Mouse (Mus musculus) megakaryocyte, embryonic 14.5 days (primary cell): ENCODE measurements around the gene Hpcal1. TPM values are rescaled to one million over a fixed set of nuclear protein-coding genes. Genes with fewer than 3 reads are reported as not detected.

ENCODE experiments used
- H3K27me3 ChIP-seq: replicated peaks from 2 replicates; pipeline ENCODE3; 2012; ENCODE audit warnings: inconsistent platforms
- H3K36me3 ChIP-seq: replicated peaks from 2 replicates; pipeline ENCODE3; 2012; ENCODE audit warnings: low read length, inconsistent platforms, mixed read lengths
- H3K4me1 ChIP-seq: 2 replicates; pipeline ENCODE4 v1.6.1; 2012; ENCODE audit warnings: inconsistent platforms
- H3K4me3 ChIP-seq: replicated peaks from 2 replicates; pipeline ENCODE3; 2012; ENCODE audit warnings: moderate library complexity, mild to moderate bottlenecking, inconsistent platforms
- H3K9me3 ChIP-seq: 2 replicates; pipeline ENCODE4 v1.6.1; 2012; ENCODE audit warnings: inconsistent platforms
- FLI1 ChIP-seq: IDR thresholded peaks from 2 replicates; pipeline ENCODE4 v1.6.1; 2012; ENCODE audit warnings: low read length, inconsistent platforms, mixed read lengths
- GATA1 ChIP-seq: IDR thresholded peaks from 3 replicates; pipeline ENCODE4 v1.6.1; 2012; ENCODE audit warnings: mixed read lengths, low read length, inconsistent platforms, borderline replicate concordance
- polyA plus RNA-seq: library from polyadenylated mRNA; stranded (reverse); fragments of >175 nt; gene quantifications from 2 replicates; pipeline ENCODE4 v1.2.3, GENCODE M21; 2012; ENCODE audit warnings: low replicate concordance; ENCODE audit not compliant: insufficient read depth

Gene Hpcal1
- polyA plus RNA-seq = 27.1 and 40.6 TPM in 2 replicates

- Histone ChIP-seq H3K36me3 (peaks cover 7% of the 10 kb centered on the region), H3K9me3 (no peaks in the 10 kb centered on the region), H3K27me3 (peaks cover 2% of the 10 kb centered on the region), H3K4me3 (peak within 1 kb of the TSS; percentile 100), H3K4me1 (peaks cover 55% of the 10 kb centered on the region)
- no peak for TF ChIP-seq GATA1
- TF ChIP-seq FLI1 = no peak
Measured at GRCm38 (mm10) chr12:17690564-17691281, at the start of gene Hpcal1. Gene Hpcal1 (plus strand): TSS chr12:17690856.

GRCm38 (mm10) chr12:17641269-17641668 is 49.4 kb upstream of the Hpcal1 start:
- Histone ChIP-seq H3K9me3 (peaks cover under 1% of the 10 kb centered on the region; the same call in 1 of the 2 replicates), H3K4me3 (no peak overlapping the region), H3K4me1 (0 out of 2 replicates have a peak, but pooled peaks cover 3% of the 10 kb centered on the region), H3K27me3 (peaks cover 4% of the 10 kb centered on the region), H3K36me3 (no peaks in the 10 kb centered on the region)
- TF ChIP-seq FLI1 = no peak
- TF ChIP-seq GATA1 = no peak

GRCm38 (mm10) chr12:17644385-17645222 is 46.1 kb upstream of the Hpcal1 start:
- no peak for TF ChIP-seq FLI1
- TF ChIP-seq GATA1 = no peak
- Histone ChIP-seq H3K4me1 (0 out of 2 replicates have a peak, but pooled peaks cover 3% of the 10 kb centered on the region), H3K4me3 (no peak overlapping the region), H3K27me3 (peaks cover 10% of the 10 kb centered on the region), H3K36me3 (no peaks in the 10 kb centered on the region), H3K9me3 (no peaks in the 10 kb centered on the region)

DNA sequence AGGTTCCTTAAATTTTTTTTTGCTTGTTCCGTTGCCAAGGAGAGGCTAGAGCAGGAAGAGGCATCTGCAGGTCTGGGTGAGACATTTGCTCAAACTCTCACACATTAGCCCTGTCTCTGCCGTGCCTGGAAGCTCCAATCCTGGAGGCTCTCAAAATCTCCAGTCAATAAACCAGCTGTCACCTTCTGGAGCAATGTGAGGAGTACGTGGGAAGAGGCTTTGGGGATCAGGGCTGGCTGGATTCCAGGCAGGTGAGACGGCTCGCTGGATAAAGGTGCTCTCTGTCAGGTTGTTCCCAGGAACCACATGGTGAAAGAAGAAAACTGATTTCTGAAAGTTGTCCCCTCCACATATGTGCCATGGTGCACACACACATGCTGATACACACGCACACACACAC is 44.2 kb upstream of the Hpcal1 start:
- H3K4me1 ChIP-seq = no peaks in the 10 kb centered on the region
- H3K36me3 ChIP-seq = no peaks in the 10 kb centered on the region
- H3K27me3 ChIP-seq = peaks cover 10% of the 10 kb centered on the region
- H3K9me3 ChIP-seq = no peaks in the 10 kb centered on the region
- TF ChIP-seq FLI1 = no peak
- no peak for TF ChIP-seq GATA1
- no peak overlapping the region for H3K4me3 ChIP-seq

DNA sequence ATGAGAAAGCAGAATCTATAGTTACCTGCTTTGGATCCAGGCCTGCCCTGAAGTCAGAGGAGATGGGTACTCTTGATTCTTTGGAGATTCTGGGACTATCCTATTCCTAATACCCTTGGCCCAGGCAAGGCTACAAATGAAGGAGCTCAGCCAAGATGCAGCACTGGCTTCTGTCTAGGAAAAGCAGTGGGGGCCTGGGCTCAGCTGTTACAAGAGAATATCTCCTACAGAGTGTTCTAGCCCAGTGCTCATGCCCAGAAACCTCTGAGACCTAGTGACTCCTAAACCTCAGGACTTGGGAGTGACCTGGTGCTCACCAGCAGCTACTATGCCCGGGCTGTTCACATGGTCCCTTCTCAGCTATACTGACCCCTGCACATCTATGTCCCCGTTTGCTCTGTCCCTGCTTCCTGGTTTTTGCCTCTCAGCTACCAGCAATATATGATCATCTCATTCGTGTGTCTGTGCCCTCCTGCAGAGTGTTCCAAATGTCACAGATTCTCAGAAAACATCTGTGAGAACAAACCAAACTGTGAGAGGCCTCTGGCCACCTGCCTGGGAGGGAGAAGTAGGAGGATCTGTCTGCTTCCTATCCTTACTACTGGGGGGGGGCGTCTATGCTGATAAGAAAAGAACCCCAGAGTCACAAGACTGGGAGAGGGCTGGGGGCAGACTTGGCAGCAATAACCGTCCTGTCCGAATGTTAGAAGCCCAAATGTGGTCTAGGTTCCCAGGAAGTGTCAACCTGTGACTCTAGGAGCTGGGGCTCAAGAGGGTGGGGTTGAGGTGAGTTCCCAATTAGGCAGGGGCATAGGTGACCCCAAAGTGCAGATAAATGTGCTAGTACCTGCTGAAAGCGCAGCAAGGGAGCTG is 39.2 kb upstream of the Hpcal1 start:
- TF ChIP-seq FLI1 (no peak), GATA1 (no peak)
- H3K36me3 ChIP-seq = no peaks in the 10 kb centered on the region
- H3K27me3 ChIP-seq = peaks cover 13% of the 10 kb centered on the region
- no peak overlapping the region for H3K4me3 ChIP-seq
- H3K9me3 ChIP-seq = peaks cover 24% of the 10 kb centered on the region
- H3K4me1 ChIP-seq = no peaks in the 10 kb centered on the region

- H3K4me1 ChIP-seq = no peaks in the 10 kb centered on the region
- no peak overlapping the region for H3K4me3 ChIP-seq
- H3K36me3 ChIP-seq = no peaks in the 10 kb centered on the region
- peaks cover 34% of the 10 kb centered on the region for H3K9me3 ChIP-seq
- TF ChIP-seq FLI1 (no peak), GATA1 (no peak)
- peaks cover 13% of the 10 kb centered on the region for H3K27me3 ChIP-seq
Measured at GRCm38 (mm10) chr12:17652216-17653050, 38.2 kb upstream of the Hpcal1 start.

GRCm38 (mm10) chr12:17653051-17653783 is 37.4 kb upstream of the Hpcal1 start:
- no peak for TF ChIP-seq FLI1
- TF ChIP-seq GATA1 = no peak
- Histone ChIP-seq H3K9me3 (peaks cover 40% of the 10 kb centered on the region), H3K4me1 (peaks cover 5% of the 10 kb centered on the region), H3K27me3 (peaks cover 13% of the 10 kb centered on the region), H3K4me3 (no peak overlapping the region), H3K36me3 (no peaks in the 10 kb centered on the region)

DNA sequence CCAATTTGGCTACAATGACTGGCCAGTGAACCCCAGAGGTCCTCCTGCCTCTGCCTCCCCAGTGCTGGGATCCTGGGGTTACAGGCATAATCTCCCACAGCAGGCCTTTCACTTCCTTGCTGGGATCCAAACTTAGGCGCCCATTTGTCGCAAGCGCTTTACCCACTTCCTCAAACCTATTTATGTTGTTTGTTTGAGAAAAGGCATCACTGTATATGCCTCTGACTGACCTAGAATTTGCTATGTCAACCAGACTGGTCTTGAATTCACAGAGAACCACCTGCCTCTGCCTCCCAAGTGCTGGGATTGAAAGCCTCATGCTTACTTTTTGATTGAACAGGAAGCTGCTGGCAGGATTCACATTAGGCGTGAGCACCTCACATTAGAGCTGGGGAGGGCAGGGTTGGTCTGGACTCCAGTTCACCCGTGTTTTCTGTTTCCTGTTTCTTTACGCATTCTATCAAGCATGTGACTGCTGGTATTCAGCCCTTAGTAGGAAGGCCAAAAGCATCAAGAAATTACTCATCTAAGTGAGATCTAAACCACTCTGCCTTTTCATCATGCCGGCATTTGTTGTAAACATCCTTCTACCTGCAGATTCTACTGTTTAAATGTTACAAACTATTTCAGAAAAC is 33.0 kb upstream of the Hpcal1 start:
- Histone ChIP-seq H3K4me3 (no peak overlapping the region), H3K27me3 (peaks cover 9% of the 10 kb centered on the region), H3K36me3 (no peaks in the 10 kb centered on the region), H3K9me3 (peaks cover 40% of the 10 kb centered on the region), H3K4me1 (peaks cover 11% of the 10 kb centered on the region)
- no peak for TF ChIP-seq GATA1
- no peak for TF ChIP-seq FLI1
